Mouse (Mus musculus): ENCODE measurements around the gene Depdc7. TPM values are rescaled to one million over a fixed set of nuclear protein-coding genes. Genes with fewer than 3 reads are reported as not detected.

Gene Depdc7
- polyA plus RNA-seq, 1 experiment from 2014 or later = 4.7 TPM

GRCm38 (mm10) chr2:104714254-104714691, 28.4 kb downstream of the Depdc7 start:
- 40% methylated on average over 15 of the region's 15 CpGs for WGBS
- no peak for ATAC-seq (replicated peaks; ENCODE audit: insufficient number of reproducible peaks, insufficient read depth, low FRiP score, low read depth)

DNA sequence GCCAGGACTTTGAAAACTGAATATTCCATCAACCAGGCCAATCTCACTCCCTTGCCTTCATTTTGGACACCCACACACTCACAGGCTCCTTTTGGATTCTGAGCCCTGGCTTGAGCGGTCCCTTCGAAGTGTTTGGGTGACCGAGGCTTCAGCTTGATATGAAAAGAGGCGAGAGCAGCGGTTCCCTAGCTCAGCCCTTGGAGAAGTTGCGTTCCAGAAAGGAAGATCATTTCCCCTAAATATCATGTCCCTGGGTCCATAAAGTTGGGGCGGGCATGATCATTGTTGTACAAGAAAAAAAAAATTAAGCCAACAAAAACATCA, 30.2 kb downstream of the Depdc7 start:
- peak overlapping the region; percentile 87 for H3K4me2 ChIP-seq
- H3K36me3 ChIP-seq = no peaks in the 10 kb centered on the region
- peaks cover 3% of the 10 kb centered on the region; the same call in 1 of the 2 replicates for H3K27me3 ChIP-seq
- peak overlapping the region; percentile 79 for H3K9ac ChIP-seq
- H3K4me1 ChIP-seq (replicated peaks) = peaks cover 19% of the 10 kb centered on the region
- H3K27ac ChIP-seq = peak overlapping the region; percentile 77
- peak overlapping the region; percentile 88 for H3K4me3 ChIP-seq
- under 1% methylated on average over 7 of the region's 7 CpGs for WGBS
- no peaks in the 10 kb centered on the region for H3K9me3 ChIP-seq (replicated peaks)
- ATAC-seq (replicated peaks; ENCODE audit: insufficient number of reproducible peaks, insufficient read depth, low FRiP score, low read depth) = no peak

More at GRCm38 (mm10) chr2:104714254-104714691, 28.4 kb downstream of the Depdc7 start:
- Histone ChIP-seq H3K27me3 (peaks cover 3% of the 10 kb centered on the region; the same call in 1 of the 2 replicates), H3K9ac (no peak overlapping the region), H3K27ac (no peak overlapping the region), H3K4me3 (no peak overlapping the region), H3K36me3 (no peaks in the 10 kb centered on the region), H3K4me1 (replicated peaks) (peaks cover 19% of the 10 kb centered on the region), H3K9me3 (replicated peaks) (no peaks in the 10 kb centered on the region), H3K4me2 (0 out of 2 replicates have a peak overlapping the region, but pooled peaks have one; percentile 6)

- H3K4me3 ChIP-seq = peak within 1 kb of the TSS; percentile 88
- peak; percentile 85 for ATAC-seq (replicated peaks; ENCODE audit: insufficient number of reproducible peaks, insufficient read depth, low FRiP score, low read depth)
- H3K36me3 ChIP-seq = no peaks in the 10 kb centered on the region
- under 1% methylated on average over 89 of the region's 99 CpGs for WGBS
- peak within 1 kb of the TSS; percentile 77 for H3K27ac ChIP-seq
- peaks cover 3% of the 10 kb centered on the region; the same call in 1 of the 2 replicates for H3K27me3 ChIP-seq
- H3K4me2 ChIP-seq = peak within 1 kb of the TSS; percentile 87
- peak within 1 kb of the TSS; percentile 79 for H3K9ac ChIP-seq
- no peaks in the 10 kb centered on the region for H3K9me3 ChIP-seq (replicated peaks)
- peaks cover 19% of the 10 kb centered on the region for H3K4me1 ChIP-seq (replicated peaks)
These were observed 30.8 kb downstream of the Depdc7 start, which contains the start of gene Tcp11l1 for GRCm38 (mm10) chr2:104711585-104712485. TSS of gene Tcp11l1 (minus strand) at chr2:104712169.

- Histone ChIP-seq H3K4me3 (peak overlapping the region; percentile 88), H3K36me3 (no peaks in the 10 kb centered on the region), H3K9ac (no peak overlapping the region), H3K4me2 (peak overlapping the region; percentile 87), H3K4me1 (replicated peaks) (peaks cover 19% of the 10 kb centered on the region), H3K9me3 (replicated peaks) (no peaks in the 10 kb centered on the region), H3K27ac (no peak overlapping the region), H3K27me3 (peaks cover 3% of the 10 kb centered on the region; the same call in 1 of the 2 replicates)
- ATAC-seq (replicated peaks; ENCODE audit: insufficient number of reproducible peaks, insufficient read depth, low FRiP score, low read depth) = no peak
- 35% methylated on average over 6 of the region's 6 CpGs for WGBS
These were observed 31.9 kb downstream of the Depdc7 start for GRCm38 (mm10) chr2:104710670-104711370.

- Histone ChIP-seq H3K4me1 (replicated peaks) (peaks cover 19% of the 10 kb centered on the region), H3K9me3 (replicated peaks) (no peaks in the 10 kb centered on the region), H3K36me3 (no peaks in the 10 kb centered on the region), H3K27ac (no peak overlapping the region), H3K4me2 (no peak overlapping the region), H3K27me3 (peaks cover 3% of the 10 kb centered on the region; the same call in 1 of the 2 replicates), H3K4me3 (no peak overlapping the region), H3K9ac (no peak overlapping the region)
- no peak for ATAC-seq (replicated peaks; ENCODE audit: insufficient number of reproducible peaks, insufficient read depth, low FRiP score, low read depth)
- WGBS = 45% methylated on average over 6 of the region's 6 CpGs
These were observed 32.8 kb downstream of the Depdc7 start for GRCm38 (mm10) chr2:104709786-104710337.

DNA sequence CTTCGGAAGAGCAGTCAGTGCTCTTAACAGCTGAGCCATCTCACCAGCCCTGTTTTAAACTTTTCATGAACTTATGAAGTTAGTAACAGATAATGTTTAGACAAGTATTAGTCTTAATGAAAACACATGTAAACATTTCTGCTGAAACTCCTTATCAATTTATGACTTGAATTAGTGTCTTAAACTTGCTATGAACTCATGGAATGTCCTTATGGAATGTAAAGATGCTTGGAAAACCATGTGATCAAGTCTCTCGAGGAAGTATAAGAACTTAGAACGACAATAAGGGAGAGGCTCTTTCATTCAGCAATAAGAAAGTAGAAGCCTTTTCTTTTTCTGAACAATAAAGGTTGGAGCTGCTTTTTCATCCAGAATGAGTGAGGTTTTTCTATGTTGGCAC, 38.3 kb downstream of the Depdc7 start:
- Histone ChIP-seq H3K9ac (no peak overlapping the region), H3K4me3 (no peak overlapping the region), H3K27me3 (no peaks in the 10 kb centered on the region), H3K4me2 (no peak overlapping the region), H3K4me1 (replicated peaks) (no peaks in the 10 kb centered on the region), H3K36me3 (no peaks in the 10 kb centered on the region), H3K9me3 (replicated peaks) (no peaks in the 10 kb centered on the region), H3K27ac (no peak overlapping the region)
- no peak for ATAC-seq (replicated peaks; ENCODE audit: insufficient number of reproducible peaks, insufficient read depth, low FRiP score, low read depth)
- 75% methylated on average over 3 of the region's 3 CpGs for WGBS

DNA sequence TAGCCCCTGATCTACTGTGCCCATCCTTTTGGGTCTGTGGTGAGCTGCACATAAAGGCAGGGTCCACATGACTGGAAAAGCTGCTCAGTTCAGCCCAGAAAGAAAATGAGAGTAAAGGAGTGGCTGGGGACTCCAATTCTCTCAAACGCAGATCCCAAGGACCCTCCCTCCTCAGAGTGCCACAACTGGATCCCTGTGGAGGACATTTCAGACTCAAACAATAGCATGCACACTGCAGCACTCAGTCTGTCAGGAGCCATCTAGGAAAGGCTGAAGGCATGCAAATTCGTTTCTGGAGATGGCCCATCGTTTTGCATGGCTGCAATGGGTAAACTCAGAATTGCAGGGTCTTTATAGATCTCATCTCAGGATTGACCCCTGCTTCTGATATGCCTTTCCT, 39.5 kb downstream of the Depdc7 start:
- H3K4me1 ChIP-seq (replicated peaks) = no peaks in the 10 kb centered on the region
- H3K27me3 ChIP-seq = no peaks in the 10 kb centered on the region
- H3K9me3 ChIP-seq (replicated peaks) = no peaks in the 10 kb centered on the region
- WGBS = 80% methylated on average over 3 of the region's 3 CpGs
- H3K4me3 ChIP-seq = no peak overlapping the region
- H3K9ac ChIP-seq = no peak overlapping the region
- no peak for ATAC-seq (replicated peaks; ENCODE audit: insufficient number of reproducible peaks, insufficient read depth, low FRiP score, low read depth)
- H3K4me2 ChIP-seq = no peak overlapping the region
- H3K36me3 ChIP-seq = no peaks in the 10 kb centered on the region
- H3K27ac ChIP-seq = no peak overlapping the region

DNA sequence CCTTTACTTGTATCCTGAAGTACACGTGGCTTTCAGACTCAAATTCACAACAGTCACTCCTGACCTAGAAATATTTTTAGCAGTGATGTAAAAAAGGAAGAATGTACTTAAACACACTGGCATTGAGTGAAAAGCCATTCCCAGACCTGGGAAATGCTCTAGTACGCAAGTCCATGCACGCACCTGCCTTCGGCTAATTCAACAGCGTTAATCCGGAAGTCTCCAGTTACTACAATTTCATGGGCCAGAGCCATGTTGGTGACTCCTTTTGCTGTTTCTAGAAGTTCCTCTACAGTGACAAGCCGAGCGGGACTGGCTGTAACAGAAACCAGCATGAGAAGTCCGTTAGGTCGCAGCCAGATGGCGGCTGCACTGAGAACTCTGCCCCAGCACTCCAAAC, 43.0 kb downstream of the Depdc7 start:
- WGBS = 81% methylated on average over 11 of the region's 11 CpGs
- no peak overlapping the region for H3K4me2 ChIP-seq
- no peak overlapping the region for H3K4me3 ChIP-seq
- no peaks in the 10 kb centered on the region for H3K27me3 ChIP-seq
- H3K9me3 ChIP-seq (replicated peaks) = no peaks in the 10 kb centered on the region
- H3K27ac ChIP-seq = no peak overlapping the region
- no peak overlapping the region for H3K9ac ChIP-seq
- ATAC-seq (replicated peaks; ENCODE audit: insufficient number of reproducible peaks, insufficient read depth, low FRiP score, low read depth) = no peak
- no peaks in the 10 kb centered on the region for H3K4me1 ChIP-seq (replicated peaks)
- no peaks in the 10 kb centered on the region for H3K36me3 ChIP-seq

DNA sequence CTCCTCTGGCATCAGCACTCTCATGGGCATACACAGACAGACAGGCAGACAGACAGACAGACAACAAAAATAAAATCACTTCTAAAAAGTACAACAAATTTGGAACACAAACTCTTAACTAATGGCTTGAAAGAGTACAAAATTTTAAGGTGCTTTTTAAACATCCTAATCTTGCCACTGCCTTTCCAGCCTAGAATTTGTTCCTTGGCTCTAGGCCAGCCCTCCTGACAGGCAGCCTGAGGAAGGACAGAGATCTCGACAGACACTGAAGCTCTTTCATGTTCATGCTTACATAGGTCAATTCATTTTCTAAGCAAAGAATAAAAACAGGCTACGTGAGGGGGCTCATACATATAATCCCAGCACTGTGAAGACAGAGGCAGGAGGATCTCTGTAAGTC, 50.1 kb downstream of the Depdc7 start:
- no peak overlapping the region for H3K27ac ChIP-seq
- H3K4me1 ChIP-seq (replicated peaks) = peaks cover 4% of the 10 kb centered on the region; the same call in 1 of the 2 replicates
- no peaks in the 10 kb centered on the region for H3K9me3 ChIP-seq (replicated peaks)
- no peaks in the 10 kb centered on the region for H3K36me3 ChIP-seq
- no peak overlapping the region for H3K9ac ChIP-seq
- no peak overlapping the region for H3K4me2 ChIP-seq
- 44% methylated on average over 2 of the region's 2 CpGs for WGBS
- no peaks in the 10 kb centered on the region for H3K27me3 ChIP-seq
- H3K4me3 ChIP-seq = no peak overlapping the region
- no peak for ATAC-seq (replicated peaks; ENCODE audit: insufficient number of reproducible peaks, insufficient read depth, low FRiP score, low read depth)

DNA sequence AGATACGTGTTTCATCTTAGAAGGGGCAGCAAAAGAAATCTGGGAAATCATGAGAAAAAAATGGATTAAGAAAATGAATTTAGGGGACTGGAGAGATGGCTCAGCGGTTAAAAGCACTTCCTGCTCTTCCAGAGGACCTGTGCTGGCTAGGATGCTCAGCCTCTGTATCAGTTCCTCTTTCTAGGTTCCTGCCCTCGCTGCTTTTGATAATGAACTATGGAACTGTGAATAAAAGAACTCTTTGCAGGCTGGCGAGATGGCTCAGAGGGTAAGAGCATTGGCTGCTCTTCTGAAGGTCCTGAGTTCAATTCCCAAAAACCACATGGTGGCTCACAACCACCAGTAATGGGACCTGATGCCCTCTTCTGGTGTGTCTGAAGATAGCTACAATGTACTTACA, 52.0 kb downstream of the Depdc7 start:
- Histone ChIP-seq H3K27me3 (no peaks in the 10 kb centered on the region), H3K4me1 (replicated peaks) (peaks cover 4% of the 10 kb centered on the region; the same call in 1 of the 2 replicates), H3K4me3 (no peak overlapping the region), H3K36me3 (no peaks in the 10 kb centered on the region), H3K9me3 (replicated peaks) (no peaks in the 10 kb centered on the region), H3K4me2 (no peak overlapping the region), H3K9ac (no peak overlapping the region), H3K27ac (no peak overlapping the region)
- WGBS = 79% methylated on average over 4 of the region's 4 CpGs
- no peak for ATAC-seq (replicated peaks; ENCODE audit: insufficient number of reproducible peaks, insufficient read depth, low FRiP score, low read depth)

DNA sequence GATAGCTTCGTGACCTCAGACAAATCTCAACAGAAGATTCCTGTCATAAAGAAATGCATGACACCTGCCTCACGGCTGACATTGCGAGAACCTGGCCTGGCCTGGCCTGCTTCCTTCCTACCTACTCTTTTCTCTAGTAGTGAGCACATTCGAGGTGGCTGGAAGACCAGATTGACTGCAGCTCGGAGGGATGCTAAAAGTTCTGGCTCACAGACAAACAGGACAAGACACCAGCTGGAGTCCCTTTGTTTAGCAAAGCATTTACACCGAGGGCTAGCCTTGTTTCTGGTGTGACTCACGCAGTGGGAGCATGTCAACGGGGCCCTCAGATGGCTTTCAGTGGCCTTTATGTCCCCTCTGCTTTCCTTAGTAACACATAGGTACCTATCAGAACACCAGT, 54.0 kb downstream of the Depdc7 start:
- no peak for ATAC-seq (replicated peaks; ENCODE audit: insufficient number of reproducible peaks, insufficient read depth, low FRiP score, low read depth)
- WGBS = 82% methylated on average over 8 of the region's 8 CpGs
- Histone ChIP-seq H3K4me3 (no peak overlapping the region), H3K27ac (no peak overlapping the region), H3K4me1 (replicated peaks) (peaks cover 7% of the 10 kb centered on the region; the same call in 1 of the 2 replicates), H3K4me2 (no peak overlapping the region), H3K36me3 (no peaks in the 10 kb centered on the region), H3K9me3 (replicated peaks) (no peaks in the 10 kb centered on the region), H3K27me3 (no peaks in the 10 kb centered on the region), H3K9ac (no peak overlapping the region)
